Mouse (Mus musculus) stomach, embryonic 14.5 days (tissue): ENCODE measurements around the gene Ctrb1. TPM values are rescaled to one million over a fixed set of nuclear protein-coding genes. Genes with fewer than 3 reads are reported as not detected.
"Not testable (repeated sequence)": the region's sequence is repeated elsewhere in the genome, so short reads cannot be mapped to it uniquely, and the experiment has no call there.

Experiments used
- ATAC-seq: fragments of 200-750 bp; cut with Nextera tagmentation; 2 replicates; pipeline ENCODE4 v1.8.0; 2017; ENCODE audit warnings: low read depth, moderate TSS enrichment; ENCODE audit not compliant: insufficient number of reproducible peaks, insufficient read depth, low FRiP score
- H3K27ac ChIP-seq: fragments of 300-500 bp; sonication (generic); 2 replicates; pipeline ENCODE4 v1.5.1; 2014; ENCODE audit warnings: mild to moderate bottlenecking, low read length, moderate library complexity, mixed read lengths
- H3K27me3 ChIP-seq: fragments of 300-500 bp; sonication (generic); 2 replicates; pipeline ENCODE4 v1.6.1; 2014; ENCODE audit warnings: low read length, control low read depth, mixed read lengths; ENCODE audit not compliant: control insufficient read depth, insufficient read depth
- H3K36me3 ChIP-seq: fragments of 300-500 bp; sonication (generic); 2 replicates; pipeline ENCODE4 v1.6.1; 2014; ENCODE audit warnings: mild to moderate bottlenecking, control low read depth, low read length, moderate library complexity, mixed read lengths; ENCODE audit not compliant: control insufficient read depth, insufficient read depth
- H3K4me1 ChIP-seq: fragments of 300-500 bp; sonication (generic); 2 replicates; pipeline ENCODE4 v1.6.1; 2014; ENCODE audit warnings: low read length, control low read depth, mixed read lengths; ENCODE audit not compliant: control insufficient read depth, insufficient read depth
- H3K4me2 ChIP-seq: fragments of 300-500 bp; sonication (generic); replicated peaks from 2 replicates; pipeline ENCODE4 v1.6.1; 2014; ENCODE audit warnings: low read depth, low read length, control low read depth
- H3K4me3 ChIP-seq: fragments of 300-500 bp; sonication (generic); 2 replicates; pipeline ENCODE4 v1.5.1; 2014; ENCODE audit warnings: low read depth, low read length, control low read depth
- H3K9ac ChIP-seq: fragments of 300-500 bp; sonication (generic); replicated peaks from 2 replicates; pipeline ENCODE4 v1.6.1; 2014; ENCODE audit warnings: low read depth, mild to moderate bottlenecking, control low read depth, low read length, moderate library complexity, mixed read lengths
- H3K9me3 ChIP-seq: fragments of 300-500 bp; sonication (generic); 2 replicates; pipeline ENCODE4 v1.6.1; 2016; ENCODE audit warnings: low read depth, low read length, control low read depth; ENCODE audit not compliant: control insufficient read depth
- WGBS: fragments of 180-500 bp; shearing (Covaris S2); extraction: QIAGEN DNeasy Blood & Tissue Kit; methylation state at CpG from one replicate; pipeline ENCODE4 v1.1.7; 2014; 5-methylcytosine and 5-hydroxymethylcytosine counted together
- polyA plus RNA-seq: library from polyadenylated mRNA; unstranded; fragments of >200 nt; fragmentation: Nextera tagmentation; extraction: Ambion mirVana; gene quantifications from 2 replicates; pipeline ENCODE4 v1.2.1, GENCODE M21; 2014

Gene Ctrb1
- polyA plus RNA-seq, 1 experiment from 2014 or later, result not detected

- Histone ChIP-seq H3K27me3 (no peaks in the 10 kb centered on the region), H3K9ac (no peak overlapping the region), H3K4me1 (no peaks in the 10 kb centered on the region), H3K36me3 (peaks cover 9% of the 10 kb centered on the region; the same call in 1 of the 2 replicates), H3K27ac (no peak overlapping the region), H3K9me3 (no peaks in the 10 kb centered on the region; the same call in 1 of the 2 replicates), H3K4me3 (no peak overlapping the region), H3K4me2 (no peak overlapping the region)
- no peak for ATAC-seq
- 80% methylated on average over 6 of the region's 6 CpGs for WGBS
These were observed 31.9 kb downstream of the Ctrb1 start for GRCm38 (mm10) chr8:111658819-111659423.

GRCm38 (mm10) chr8:111657312-111657854 lies 33.4 kb downstream of the Ctrb1 start:
- Histone ChIP-seq H3K9me3 (no peaks in the 10 kb centered on the region; the same call in 1 of the 2 replicates), H3K27ac (no peak overlapping the region), H3K4me3 (no peak overlapping the region), H3K27me3 (no peaks in the 10 kb centered on the region), H3K9ac (no peak overlapping the region), H3K4me1 (no peaks in the 10 kb centered on the region), H3K36me3 (peaks cover 9% of the 10 kb centered on the region; the same call in 1 of the 2 replicates), H3K4me2 (no peak overlapping the region)
- ATAC-seq, result no peak
- WGBS, result 47% methylated on average over 1 of the region's 1 CpGs

- Histone ChIP-seq H3K9ac (no peak overlapping the region), H3K4me2 (no peak overlapping the region), H3K27ac (no peak overlapping the region), H3K4me1 (no peaks in the 10 kb centered on the region), H3K27me3 (no peaks in the 10 kb centered on the region), H3K36me3 (no peaks in the 10 kb centered on the region), H3K9me3 (no peaks in the 10 kb centered on the region; the same call in 1 of the 2 replicates), H3K4me3 (no peak overlapping the region)
- no peak for ATAC-seq
- WGBS, result 93% methylated on average over 2 of the region's 2 CpGs
These were observed 37.3 kb downstream of the Ctrb1 start for GRCm38 (mm10) chr8:111653524-111653923.

GRCm38 (mm10) chr8:111650651-111651050 lies 40.2 kb downstream of the Ctrb1 start:
- no peaks in the 10 kb centered on the region for H3K27me3 ChIP-seq
- H3K4me1 ChIP-seq, result no peaks in the 10 kb centered on the region
- H3K27ac ChIP-seq, result no peak overlapping the region
- no peaks in the 10 kb centered on the region; the same call in 1 of the 2 replicates for H3K9me3 ChIP-seq
- no peak for ATAC-seq
- H3K9ac ChIP-seq, result no peak overlapping the region
- H3K4me3 ChIP-seq, result no peak overlapping the region
- no peaks in the 10 kb centered on the region for H3K36me3 ChIP-seq
- no peak overlapping the region for H3K4me2 ChIP-seq
- 88% methylated on average over 3 of the region's 3 CpGs for WGBS

- no peak for ATAC-seq
- Histone ChIP-seq H3K36me3 (no peaks in the 10 kb centered on the region), H3K27ac (no peak overlapping the region), H3K27me3 (no peaks in the 10 kb centered on the region), H3K4me1 (no peaks in the 10 kb centered on the region), H3K4me3 (no peak overlapping the region), H3K9ac (no peak overlapping the region), H3K4me2 (no peak overlapping the region), H3K9me3 (no peaks in the 10 kb centered on the region)
- WGBS, result 64% methylated on average over 2 of the region's 2 CpGs
These were observed 42.0 kb downstream of the Ctrb1 start for GRCm38 (mm10) chr8:111648834-111649233.

GRCm38 (mm10) chr8:111645715-111646114 lies 45.1 kb downstream of the Ctrb1 start:
- WGBS, result 95% methylated on average over 8 of the region's 8 CpGs
- Histone ChIP-seq H3K36me3 (no peaks in the 10 kb centered on the region), H3K27ac (no peak overlapping the region), H3K27me3 (no peaks in the 10 kb centered on the region), H3K9me3 (no peaks in the 10 kb centered on the region), H3K4me2 (no peak overlapping the region), H3K9ac (no peak overlapping the region), H3K4me3 (no peak overlapping the region), H3K4me1 (no peaks in the 10 kb centered on the region; the same call in 1 of the 2 replicates)
- no peak for ATAC-seq

- H3K27me3 ChIP-seq, H3K4me1 ChIP-seq, ATAC-seq, H3K9me3 ChIP-seq, H3K9ac ChIP-seq, H3K36me3 ChIP-seq: not testable (repeated sequence)
- 59% methylated on average over 12 of the region's 12 CpGs for WGBS
- H3K4me3 ChIP-seq, result peak overlapping the region; percentile 63
- H3K4me2 ChIP-seq, result peak overlapping the region; percentile 58
- H3K27ac ChIP-seq, result peak overlapping the region; percentile 92; the same call in 1 of the 2 replicates
These were observed 46.3 kb downstream of the Ctrb1 start for GRCm38 (mm10) chr8:111644286-111645051.

GRCm38 (mm10) chr8:111643264-111644141 lies 47.3 kb downstream of the Ctrb1 start, which contains the start of gene Zfp1:
TSS of gene Zfp1 (plus strand) at chr8:111643401.
- peak within 1 kb of the TSS; percentile 58 for H3K4me2 ChIP-seq
- WGBS, result 1% methylated on average over 75 of the region's 75 CpGs
- peak within 1 kb of the TSS; percentile 92 for H3K27ac ChIP-seq
- peak; percentile 95 for ATAC-seq
- H3K4me1 ChIP-seq, result no peaks in the 10 kb centered on the region; the same call in 1 of the 2 replicates
- peak within 1 kb of the TSS; percentile 75 for H3K9ac ChIP-seq
- H3K27me3 ChIP-seq, result no peaks in the 10 kb centered on the region
- no peaks in the 10 kb centered on the region for H3K36me3 ChIP-seq
- H3K4me3 ChIP-seq, result peak within 1 kb of the TSS; percentile 63
- H3K9me3 ChIP-seq, result no peaks in the 10 kb centered on the region
